Mouse (Mus musculus) liver, postnatal 0 days (tissue): ENCODE results near the gene Mc3r.

Source experiments
- CTCF ChIP-seq: sonication (generic); IDR thresholded peaks from 2 replicates; pipeline ENCODE4 v1.5.1; 2016; ENCODE audit warnings: antibody characterized with exemption, low read depth
- EP300 ChIP-seq: IDR thresholded peaks from 2 replicates; pipeline ENCODE4 v1.6.1; 2016; ENCODE audit warnings: antibody characterized with exemption, low read depth, mild to moderate bottlenecking

GRCm38 (mm10) chr2:172238220-172238619 lies 10.1 kb upstream of the Mc3r start:
- TF ChIP-seq CTCF (no peak), EP300 (no peak)
